Mouse (Mus musculus) retina, embryonic 14.5 days (tissue): Measurements from ENCODE around the gene Arhgap6.
A peak's percentile ranks its signal among the peaks of the same experiment; 100 is the strongest.
"Not testable (repeated sequence)": the region's sequence is repeated elsewhere in the genome, so short reads cannot be mapped to it uniquely, and the experiment has no call there.

Experiments
- DNase-seq: peaks from one replicate; pipeline ENCODE4 v3.0.0-alpha.2; 2015; ENCODE audit warnings: low spot score

Arhgap6 gene

GRCm38 (mm10) chrX:169319066-169319760, 524.3 kb downstream of the Arhgap6 start:
- no peak for DNase-seq

GRCm38 (mm10) chrX:169319945-169320667, 525.2 kb downstream of the Arhgap6 start, which contains the start of gene Hccs:
Gene Hccs (minus strand): TSS chrX:169320372.
- peak; percentile 85 for DNase-seq

- not testable (repeated sequence) for DNase-seq
These were observed 525.7 kb downstream of the Arhgap6 start for GRCm38 (mm10) chrX:169320668-169321005.

- DNase-seq: no peak
These were observed 531.2 kb downstream of the Arhgap6 start for GRCm38 (mm10) chrX:169325929-169326595.

- DNase-seq: peak; percentile 50
These were observed 537.4 kb downstream of the Arhgap6 start for GRCm38 (mm10) chrX:169332264-169332663.

GRCm38 (mm10) chrX:169337559-169337958, 542.7 kb downstream of the Arhgap6 start:
- DNase-seq: no peak

- DNase-seq: no peak
These were observed 543.3 kb downstream of the Arhgap6 start for GRCm38 (mm10) chrX:169338213-169338612.
